Mouse (Mus musculus) spleen, adult 2 months (tissue): ENCODE measurements around the gene Sfta2. TPM values are rescaled to one million over a fixed set of nuclear protein-coding genes. Genes with fewer than 3 reads are reported as not detected.
A peak's percentile ranks its signal among the peaks of the same experiment; 100 is the strongest.

ENCODE experiments used
- DNase-seq, 2 experiments: peaks; one replicate each; pipeline versions ENCODE4 v3.0.0 to v3.0.0-alpha.2; 2012 to 2021; ENCODE audit warnings: low spot score in 2 of 2, low read depth in 1 of 2
- H3K27ac ChIP-seq: fragments of 200-500 bp; 2 replicates; pipeline ENCODE4 v1.5.1; 2012; ENCODE audit warnings: low read length, inconsistent platforms; ENCODE audit not compliant: insufficient read depth
- H3K27me3 ChIP-seq: fragments of 200-500 bp; 2 replicates; pipeline ENCODE4 v1.6.1; 2012; ENCODE audit warnings: mild to moderate bottlenecking, moderate library complexity, low read length, inconsistent platforms; ENCODE audit not compliant: control insufficient read depth, insufficient read depth
- H3K36me3 ChIP-seq: fragments of 200-500 bp; 2 replicates; pipeline ENCODE4 v1.6.1; 2012; ENCODE audit warnings: mild to moderate bottlenecking, low read length, inconsistent platforms; ENCODE audit not compliant: control insufficient read depth, insufficient read depth
- H3K4me1 ChIP-seq: fragments of 200-500 bp; 2 replicates; pipeline ENCODE4 v1.6.1; 2011; ENCODE audit warnings: inconsistent platforms; ENCODE audit not compliant: control insufficient read depth, insufficient read depth, insufficient read length
- H3K4me3 ChIP-seq: fragments of 200-500 bp; 2 replicates; pipeline ENCODE4 v1.5.1; 2011; ENCODE audit warnings: mild to moderate bottlenecking, inconsistent platforms; ENCODE audit not compliant: insufficient read depth, insufficient read length; ENCODE audit errors: extremely low read depth
- CTCF ChIP-seq: fragments of 200-500 bp; IDR thresholded peaks from 2 replicates; pipeline ENCODE4 v1.5.1; 2011; ENCODE audit warnings: mild to moderate bottlenecking, inconsistent platforms; ENCODE audit not compliant: insufficient read depth, insufficient read length, insufficient replicate concordance; ENCODE audit errors: extremely low read depth
- POLR2A ChIP-seq: fragments of 200-500 bp; IDR thresholded peaks from 2 replicates; pipeline ENCODE4 v1.6.1; 2011; ENCODE audit warnings: low read depth, low read length, inconsistent platforms
- WGBS: fragments of 180-500 bp; shearing (Covaris S2); methylation state at CpG from one replicate; pipeline ENCODE4 v1.1.7; 2018; 5-methylcytosine and 5-hydroxymethylcytosine counted together
- polyA plus RNA-seq: library from polyadenylated mRNA; depleted of rRNA; stranded (reverse); fragments of >200 nt; gene quantifications from 2 replicates; pipeline ENCODE4 v1.2.3, GENCODE M21; 2012

Gene Sfta2
- polyA plus RNA-seq, 1 experiment = not detected

- H3K36me3 ChIP-seq = no peaks in the 10 kb centered on the region
- DNase-seq = no peak
- H3K4me3 ChIP-seq = no peak overlapping the region
- no peak for TF ChIP-seq POLR2A
- no peak for TF ChIP-seq CTCF
- WGBS = 24% methylated on average over 1 of the region's 1 CpGs
- no peaks in the 10 kb centered on the region for H3K27me3 ChIP-seq
- H3K27ac ChIP-seq = no peak overlapping the region
- no peaks in the 10 kb centered on the region for H3K4me1 ChIP-seq
These were observed 32.6 kb downstream of the Sfta2 start for GRCm38 (mm10) chr17:35633992-35634391.

- no peak overlapping the region for H3K4me3 ChIP-seq
- 76% methylated on average over 3 of the region's 3 CpGs for WGBS
- H3K27ac ChIP-seq = no peak overlapping the region
- no peaks in the 10 kb centered on the region for H3K36me3 ChIP-seq
- TF ChIP-seq CTCF = no peak
- TF ChIP-seq POLR2A = no peak
- no peaks in the 10 kb centered on the region for H3K27me3 ChIP-seq
- no peaks in the 10 kb centered on the region for H3K4me1 ChIP-seq
- no peak for DNase-seq
These were observed 33.9 kb downstream of the Sfta2 start for GRCm38 (mm10) chr17:35635202-35635601.

GRCm38 (mm10) chr17:35635699-35636111, 34.4 kb downstream of the Sfta2 start:
- no peak for TF ChIP-seq POLR2A
- TF ChIP-seq CTCF = peak; percentile 65; the same call in 1 of the 2 replicates
- DNase-seq = peak; percentile 18 to 45
- Histone ChIP-seq H3K36me3 (no peaks in the 10 kb centered on the region), H3K27ac (no peak overlapping the region), H3K4me3 (peak overlapping the region; percentile 46), H3K27me3 (0 out of 2 replicates have a peak, but pooled peaks cover under 1% of the 10 kb centered on the region), H3K4me1 (no peaks in the 10 kb centered on the region)
- 2% methylated on average over 15 of the region's 15 CpGs for WGBS

- Histone ChIP-seq H3K4me3 (no peak overlapping the region), H3K36me3 (no peaks in the 10 kb centered on the region), H3K4me1 (no peaks in the 10 kb centered on the region), H3K27ac (no peak overlapping the region), H3K27me3 (0 out of 2 replicates have a peak, but pooled peaks cover 1% of the 10 kb centered on the region)
- WGBS = 35% methylated on average over 5 of the region's 5 CpGs
- no peak for DNase-seq
- no peak for TF ChIP-seq POLR2A
- no peak for TF ChIP-seq CTCF
These were observed 35.0 kb downstream of the Sfta2 start for GRCm38 (mm10) chr17:35636363-35636762.

GRCm38 (mm10) chr17:35638475-35639190, 37.3 kb downstream of the Sfta2 start:
- no peak overlapping the region for H3K4me3 ChIP-seq
- no peak overlapping the region for H3K27ac ChIP-seq
- H3K4me1 ChIP-seq = no peaks in the 10 kb centered on the region
- 0 out of 2 replicates have a peak, but pooled peaks cover 1% of the 10 kb centered on the region for H3K27me3 ChIP-seq
- peak in 1 of 2 experiments; percentile 19 for DNase-seq
- H3K36me3 ChIP-seq = no peaks in the 10 kb centered on the region
- 22% methylated on average over 14 of the region's 14 CpGs for WGBS
- TF ChIP-seq POLR2A (no peak), CTCF (no peak)

DNA sequence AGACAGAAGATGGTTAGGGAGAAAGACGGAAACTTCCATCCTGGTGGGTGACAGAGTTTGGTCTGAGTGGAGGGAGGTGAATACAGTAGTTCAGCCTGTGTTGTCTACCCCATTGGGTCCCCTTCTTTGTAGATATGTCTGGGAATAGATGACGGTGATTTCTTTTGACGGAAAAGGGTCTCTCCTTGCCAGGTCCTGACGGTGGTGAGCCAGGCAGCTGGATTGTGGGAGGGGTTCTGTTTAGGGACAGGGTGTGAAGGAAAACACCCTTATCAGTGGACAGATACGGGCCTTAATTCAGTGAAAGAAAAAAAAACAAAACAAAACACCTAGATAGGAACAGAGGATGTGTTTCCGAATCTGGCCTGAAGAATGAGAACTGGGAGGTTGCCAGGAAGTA, 38.0 kb downstream of the Sfta2 start:
- H3K36me3 ChIP-seq = no peaks in the 10 kb centered on the region
- H3K4me3 ChIP-seq = no peak overlapping the region
- 75% methylated on average over 6 of the region's 6 CpGs for WGBS
- H3K27me3 ChIP-seq = 0 out of 2 replicates have a peak, but pooled peaks cover 1% of the 10 kb centered on the region
- H3K27ac ChIP-seq = no peak overlapping the region
- no peak for TF ChIP-seq CTCF
- DNase-seq = no peak
- H3K4me1 ChIP-seq = no peaks in the 10 kb centered on the region

- H3K27ac ChIP-seq = no peak within 1 kb of the TSS
- H3K27me3 ChIP-seq = 0 out of 2 replicates have a peak, but pooled peaks cover 1% of the 10 kb centered on the region
- no peak for TF ChIP-seq CTCF
- no peak for TF ChIP-seq POLR2A
- H3K4me1 ChIP-seq = no peaks in the 10 kb centered on the region
- H3K4me3 ChIP-seq = no peak within 1 kb of the TSS
- WGBS = 74% methylated on average over 13 of the region's 13 CpGs
- no peak for DNase-seq
- no peaks in the 10 kb centered on the region for H3K36me3 ChIP-seq
These were observed 42.4 kb downstream of the Sfta2 start, which contains the start of gene Mucl3 for GRCm38 (mm10) chr17:35643609-35644236. Gene Mucl3 (minus strand): TSS chr17:35643695.
